Mouse (Mus musculus) CH12.LX (cell line): ENCODE results near the gene Hpn. TPM values are rescaled to one million over a fixed set of nuclear protein-coding genes. Genes with fewer than 3 reads are reported as not detected.

Experiments used
- DNase-seq: peaks from one replicate; pipeline ENCODE4 v3.0.0-alpha.2; 2013; ENCODE audit errors: extremely low read depth
- H3K27ac ChIP-seq: 2 replicates; pipeline ENCODE4 v1.5.1; 2012; ENCODE audit warnings: low read depth, mild to moderate bottlenecking, control low read depth, moderate library complexity; ENCODE audit not compliant: insufficient read depth
- H3K27me3 ChIP-seq: replicated peaks from 2 replicates; pipeline ENCODE3; 2012; ENCODE audit warnings: inconsistent platforms
- H3K36me3 ChIP-seq, 2 experiments: replicated peaks in 1 of 2; 2 replicates each; pipeline versions ENCODE3 to v1.6.1; 2012; ENCODE audit warnings: inconsistent platforms in 1 of 2, low read length in 1 of 2, mild to moderate bottlenecking in 1 of 2, mixed read lengths in 1 of 2, moderate library complexity in 1 of 2; ENCODE audit not compliant: control insufficient read depth in 1 of 2, insufficient read depth in 1 of 2
- H3K4me1 ChIP-seq, 2 experiments: 2 replicates each; pipeline ENCODE4 v1.6.1; 2012; ENCODE audit warnings: inconsistent platforms in 1 of 2, moderate library complexity in 1 of 2; ENCODE audit not compliant: insufficient read depth in 2 of 2, control insufficient read depth in 1 of 2
- H3K4me2 ChIP-seq: 2 replicates; pipeline ENCODE4 v1.6.1; 2012; ENCODE audit warnings: low read depth, mild to moderate bottlenecking, control low read depth; ENCODE audit not compliant: poor library complexity, insufficient read depth, severe bottlenecking
- H3K4me3 ChIP-seq, 3 experiments: fragments of 150-350 bp in 1 of 3; sonication (generic) in 1 of 3; replicated peaks in 1 of 3; 2 replicates each; pipeline versions ENCODE3 to v1.5.1; 2011 to 2012; ENCODE audit warnings: low read depth in 2 of 3, low read length in 2 of 3, mild to moderate bottlenecking in 2 of 3, moderate library complexity in 2 of 3, control low read depth in 1 of 3, improper control_type of control experiment in 1 of 3, inconsistent platforms in 1 of 3, mixed read lengths in 1 of 3; ENCODE audit not compliant: poor library complexity in 1 of 3
- H3K79me2 ChIP-seq: replicated peaks from 2 replicates; pipeline ENCODE4 v1.6.1; 2012; ENCODE audit warnings: mild to moderate bottlenecking, moderate library complexity; ENCODE audit not compliant: control insufficient read depth, poor library complexity, insufficient read depth, severe bottlenecking; ENCODE audit errors: extremely low read depth
- H3K9ac ChIP-seq: 2 replicates; pipeline ENCODE4 v1.6.1; 2012; ENCODE audit warnings: low read depth, mild to moderate bottlenecking, control low read depth, moderate library complexity; ENCODE audit not compliant: insufficient read depth
- H3K9me3 ChIP-seq: replicated peaks from 2 replicates; pipeline ENCODE3; 2012; ENCODE audit warnings: low read length, inconsistent platforms, mixed read lengths
- CHD2 ChIP-seq: IDR thresholded peaks from 2 replicates; pipeline ENCODE4 v1.6.1; 2011; ENCODE audit warnings: low read length, improper control_type of control experiment
- CTCF ChIP-seq, 2 experiments: IDR thresholded peaks in 1 of 2; conservative IDR thresholded peaks in 1 of 2; 2 replicates each; pipeline ENCODE4 v1.5.1; 2011 to 2012; ENCODE audit warnings: low read depth in 2 of 2, low read length in 2 of 2, improper control_type of control experiment in 1 of 2, inconsistent platforms in 1 of 2, mild to moderate bottlenecking in 1 of 2, moderate library complexity in 1 of 2
- E2F4 ChIP-seq: IDR thresholded peaks from 2 replicates; pipeline ENCODE4 v1.6.1; 2011; ENCODE audit warnings: low read depth, low read length, improper control_type of control experiment; ENCODE audit not compliant: insufficient replicate concordance
- ELF1 ChIP-seq: IDR thresholded peaks from 2 replicates; pipeline ENCODE4 v1.6.1; 2014; ENCODE audit warnings: low read depth, mild to moderate bottlenecking, inconsistent platforms, low read length, improper control_type of control experiment
- EP300 ChIP-seq: IDR thresholded peaks from 2 replicates; pipeline ENCODE4 v1.6.1; 2011; ENCODE audit warnings: low read length, improper control_type of control experiment
- ETS1 ChIP-seq: conservative IDR thresholded peaks from 2 replicates; pipeline ENCODE4 v1.6.1; 2012; ENCODE audit warnings: low read depth, mild to moderate bottlenecking, inconsistent platforms, low read length, improper control_type of control experiment, moderate library complexity
- GABPA ChIP-seq: IDR thresholded peaks from 2 replicates; pipeline ENCODE4 v1.6.1; 2012; ENCODE audit warnings: low read depth, low read length, improper control_type of control experiment, inconsistent platforms; ENCODE audit not compliant: insufficient replicate concordance
- HCFC1 ChIP-seq: IDR thresholded peaks from 2 replicates; pipeline ENCODE4 v1.6.1; 2012; ENCODE audit warnings: low read depth, mild to moderate bottlenecking, inconsistent platforms, low read length, improper control_type of control experiment
- KAT2A ChIP-seq: IDR thresholded peaks from 2 replicates; pipeline ENCODE4 v1.6.1; 2012; ENCODE audit warnings: low read length, improper control_type of control experiment, inconsistent platforms; ENCODE audit not compliant: insufficient replicate concordance
- MAFK ChIP-seq: IDR thresholded peaks from 2 replicates; pipeline ENCODE4 v1.6.1; 2011; ENCODE audit warnings: low read length, improper control_type of control experiment; ENCODE audit not compliant: insufficient replicate concordance
- MAX ChIP-seq: IDR thresholded peaks from 2 replicates; pipeline ENCODE4 v1.6.1; 2011; ENCODE audit warnings: low read length, improper control_type of control experiment
- MAZ ChIP-seq: IDR thresholded peaks from 2 replicates; pipeline ENCODE4 v1.6.1; 2012; ENCODE audit warnings: low read depth, mild to moderate bottlenecking, inconsistent platforms, low read length, improper control_type of control experiment, moderate library complexity
- MEF2A ChIP-seq: IDR thresholded peaks from 2 replicates; pipeline ENCODE4 v1.6.1; 2014; ENCODE audit warnings: low read depth, mild to moderate bottlenecking, inconsistent platforms, low read length, improper control_type of control experiment, borderline replicate concordance
- MYC ChIP-seq: IDR thresholded peaks from 2 replicates; pipeline ENCODE4 v1.6.1; 2011; ENCODE audit warnings: low read depth, mild to moderate bottlenecking, improper control_type of control experiment, low read length
- NELFE ChIP-seq: IDR thresholded peaks from 2 replicates; pipeline ENCODE4 v1.6.1; 2011; ENCODE audit warnings: low read depth, low read length, improper control_type of control experiment
- NRF1 ChIP-seq: IDR thresholded peaks from 2 replicates; pipeline ENCODE4 v1.6.1; 2014; ENCODE audit warnings: low read depth, mild to moderate bottlenecking, inconsistent platforms, low read length, improper control_type of control experiment, moderate library complexity
- POLR2A ChIP-seq: IDR thresholded peaks from 2 replicates; pipeline ENCODE4 v1.6.1; 2011; ENCODE audit warnings: low read depth, mild to moderate bottlenecking, improper control_type of control experiment, low read length
- RAD21 ChIP-seq: IDR thresholded peaks from 2 replicates; pipeline ENCODE4 v1.6.1; 2011; ENCODE audit warnings: low read depth, mild to moderate bottlenecking, low read length, improper control_type of control experiment, moderate library complexity
- SMC3 ChIP-seq: IDR thresholded peaks from 2 replicates; pipeline ENCODE4 v1.6.1; 2011; ENCODE audit warnings: low read depth, low read length, improper control_type of control experiment
- UBTF ChIP-seq: IDR thresholded peaks from 2 replicates; pipeline ENCODE4 v1.6.1; 2012; ENCODE audit warnings: low read depth, mild to moderate bottlenecking, inconsistent platforms, low read length, improper control_type of control experiment, moderate library complexity
- USF2 ChIP-seq: conservative IDR thresholded peaks from 2 replicates; pipeline ENCODE4 v1.6.1; 2011; ENCODE audit warnings: low read depth, low read length, improper control_type of control experiment
- ZC3H11A ChIP-seq: IDR thresholded peaks from 2 replicates; pipeline ENCODE4 v1.6.1; 2012; ENCODE audit warnings: low read depth, mild to moderate bottlenecking, inconsistent platforms, low read length, improper control_type of control experiment
- ZMIZ1 ChIP-seq: IDR thresholded peaks from 2 replicates; pipeline ENCODE4 v1.6.1; 2012; ENCODE audit warnings: low read depth, mild to moderate bottlenecking, inconsistent platforms, low read length, improper control_type of control experiment
- ZNF384 ChIP-seq: IDR thresholded peaks from 2 replicates; pipeline ENCODE4 v1.6.1; 2012; ENCODE audit warnings: low read depth, low read length, improper control_type of control experiment, inconsistent platforms
- dilution Hi-C: fragments of 300-500 bp; cut with MboI; formaldehyde crosslinking; loops from 2 replicates; pipeline ENCODE4 v1.14.3; 2020; ENCODE audit warnings: low sequenced_read_pairs; ENCODE audit not compliant: extremely low pct_unique_long_range_greater_than_20kb, extremely low pct_ligation_motif_present
- in situ Hi-C: fragments of 300-500 bp; cut with MboI; formaldehyde crosslinking; loops from 3 replicates; pipeline ENCODE4 v1.14.3; 2019; ENCODE audit warnings: low sequenced_read_pairs, low pct_ligation_motif_present, low pct_unique_long_range_greater_than_20kb, mixed read lengths
- polyA plus RNA-seq: library from polyadenylated mRNA; unstranded; fragments of >175 nt; gene quantifications from 2 replicates; pipeline ENCODE4 v1.2.1, GENCODE M21; 2012; ENCODE audit warnings: low read depth; ENCODE audit not compliant: insufficient read length
- total RNA-seq, 2 experiments: library from RNA; depleted of rRNA; stranded (reverse); fragments of 300-350 nt in 1 of 2; fragments of >200 nt in 1 of 2; gene quantifications; 2 replicates each; pipeline ENCODE4 v1.2.3; 2012 to 2014

Hpn gene
- total and polyA plus RNA-seq, 3 experiments: 3.0 to 16.7 (median 8.7) TPM

DNA sequence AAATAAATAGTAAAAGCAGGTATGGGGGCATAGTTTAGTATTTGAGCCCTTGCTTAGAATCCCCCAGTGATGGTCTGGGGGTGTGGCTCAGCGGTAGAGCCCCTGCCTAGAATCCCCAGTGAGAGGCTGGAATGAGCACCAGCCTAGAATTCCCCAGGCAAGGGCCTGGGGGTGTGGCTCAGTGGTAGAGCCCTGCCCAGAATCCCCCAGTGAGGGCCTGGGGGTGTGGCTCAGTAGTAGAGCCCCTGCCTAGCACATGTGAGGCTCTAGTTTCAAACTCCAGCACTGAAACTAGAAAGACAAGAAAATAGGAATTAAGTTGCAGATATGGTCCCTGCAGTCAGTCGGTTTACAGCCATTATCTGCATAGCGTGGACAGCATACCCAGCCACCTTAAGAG is 46.7 kb upstream of the Hpn start:
- peaks cover 3% of the 10 kb centered on the region for H3K9me3 ChIP-seq
- in situ Hi-C loops (no loop called here), dilution Hi-C loops (no loop called here)
- H3K27me3 ChIP-seq: no peaks in the 10 kb centered on the region
- H3K9ac ChIP-seq: no peak overlapping the region
- H3K79me2 ChIP-seq: no peaks in the 10 kb centered on the region
- H3K4me3 ChIP-seq: no peak overlapping the region
- no peak for DNase-seq
- peaks cover 10 to 54% of the 10 kb centered on the region in 2 experiments for H3K4me1 ChIP-seq
- no peak overlapping the region for H3K27ac ChIP-seq
- TF ChIP-seq NELFE (no peak), MYC (no peak), MAFK (no peak), KAT2A (no peak), ZMIZ1 (no peak), CTCF (conservative IDR thresholded peaks at IDR 0.05 in 1 of 2, IDR thresholded peaks at IDR 0.05 in 1 of 2; ENCODE audit: low read depth in 2 of 2, low read length in 2 of 2) (no peak), CHD2 (no peak), HCFC1 (no peak), UBTF (no peak), MEF2A (no peak), ETS1 (no peak)
- H3K36me3 ChIP-seq: no peaks in the 10 kb centered on the region
- H3K4me2 ChIP-seq: no peak overlapping the region

DNA sequence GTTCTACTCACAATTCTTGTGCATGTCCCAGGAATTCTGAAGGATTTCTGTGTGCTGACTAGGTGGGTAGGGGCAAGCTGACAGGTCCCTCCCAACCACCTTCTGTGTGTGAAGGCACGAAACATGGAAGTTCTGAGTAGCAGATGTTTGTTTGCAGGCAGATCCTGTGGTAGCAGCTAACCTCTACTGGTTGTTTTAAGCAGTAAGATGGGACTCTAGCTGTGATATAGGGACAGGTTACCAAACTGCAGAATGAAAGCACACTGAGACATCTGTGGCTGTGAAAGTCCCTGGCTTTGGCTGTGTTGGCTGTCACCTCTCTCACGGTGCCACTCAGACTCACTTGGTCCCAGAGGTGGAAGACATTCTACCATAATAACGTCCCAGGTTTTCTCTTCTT is 46.2 kb upstream of the Hpn start:
- no peak overlapping the region for H3K27ac ChIP-seq
- no peak overlapping the region for H3K4me2 ChIP-seq
- dilution Hi-C loops: no loop called here

GRCm38 (mm10) chr7:31160763-31161162 is 45.7 kb upstream of the Hpn start:
- Histone ChIP-seq H3K27me3 (no peaks in the 10 kb centered on the region), H3K4me2 (no peak overlapping the region), H3K4me1 (peaks cover 10 to 58% of the 10 kb centered on the region in 2 experiments), H3K9me3 (peaks cover 3% of the 10 kb centered on the region), H3K27ac (no peak overlapping the region), H3K79me2 (no peaks in the 10 kb centered on the region), H3K9ac (no peak overlapping the region), H3K36me3 (no peaks in the 10 kb centered on the region), H3K4me3 (no peak overlapping the region)
- dilution Hi-C loops: no loop called here
- in situ Hi-C loops: no loop called here
- DNase-seq: no peak
- no peak for TF ChIP-seq POLR2A
- TF ChIP-seq EP300: no peak
- no peak for TF ChIP-seq RAD21
- no peak for TF ChIP-seq UBTF
- TF ChIP-seq GABPA: no peak
- TF ChIP-seq E2F4: no peak
- TF ChIP-seq MAX: no peak
- no peak for TF ChIP-seq MEF2A
- no peak for TF ChIP-seq MAZ
- TF ChIP-seq USF2: no peak
- no peak for TF ChIP-seq ZNF384
- TF ChIP-seq SMC3: no peak
- TF ChIP-seq KAT2A: no peak
- no peak for TF ChIP-seq ZC3H11A
- TF ChIP-seq ELF1: no peak

More for the DNA sequence above, 46.2 kb upstream of the Hpn start:
- Histone ChIP-seq H3K36me3 (no peaks in the 10 kb centered on the region), H3K79me2 (no peaks in the 10 kb centered on the region), H3K9me3 (peaks cover 3% of the 10 kb centered on the region), H3K4me3 (no peak overlapping the region), H3K4me1 (peaks cover 10 to 58% of the 10 kb centered on the region in 2 experiments), H3K9ac (no peak overlapping the region), H3K27me3 (no peaks in the 10 kb centered on the region)
- no peak for DNase-seq
- TF ChIP-seq NRF1: no peak
- in situ Hi-C loops: no loop called here
